Mouse (Mus musculus) cerebellum, adult 11-12 months (tissue): Measurements from ENCODE around the gene Sepsecs.

Source experiments
- DNase-seq: peaks from one replicate; pipeline ENCODE4 v3.0.0; 2022

Sepsecs gene

DNA sequence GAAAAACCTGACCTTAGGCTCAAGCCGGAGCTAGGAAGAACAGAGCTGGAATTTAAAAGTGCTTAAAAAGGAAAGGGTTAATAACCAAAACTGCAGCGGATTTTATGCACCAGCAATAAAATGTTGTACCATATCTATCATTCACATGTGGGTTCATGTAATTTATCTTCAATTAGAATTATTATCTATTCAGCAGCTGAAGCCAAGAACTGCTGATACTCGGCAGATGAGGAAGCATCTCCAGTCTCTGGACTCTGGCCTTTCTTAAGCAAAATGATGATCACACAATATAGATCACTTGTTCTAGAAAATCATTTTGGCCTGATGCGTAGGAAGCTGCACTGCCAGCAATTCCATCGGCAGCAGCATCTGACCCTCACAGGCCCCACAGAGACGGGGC lies 27.8 kb downstream of the Sepsecs start:
- DNase-seq, result no peak

DNA sequence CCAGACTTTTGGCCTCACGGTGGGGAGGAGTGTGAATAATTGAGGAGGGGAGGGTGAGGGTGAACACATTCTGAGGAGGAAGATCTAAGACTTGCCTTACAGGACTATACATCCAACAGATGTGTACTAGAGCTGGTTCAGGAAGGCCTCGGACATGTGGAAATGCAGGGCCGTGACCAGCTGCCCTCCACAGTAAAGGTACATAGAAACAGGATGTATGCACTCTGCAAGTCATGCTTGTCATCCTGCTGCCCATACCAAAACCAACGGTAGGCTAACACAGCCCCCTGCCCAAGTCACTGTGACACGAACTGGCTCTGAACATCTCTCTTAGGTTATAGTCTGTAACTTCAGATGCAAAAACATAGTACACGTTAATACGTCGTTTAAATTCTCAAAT lies 30.6 kb downstream of the Sepsecs start:
- no peak for DNase-seq

DNA sequence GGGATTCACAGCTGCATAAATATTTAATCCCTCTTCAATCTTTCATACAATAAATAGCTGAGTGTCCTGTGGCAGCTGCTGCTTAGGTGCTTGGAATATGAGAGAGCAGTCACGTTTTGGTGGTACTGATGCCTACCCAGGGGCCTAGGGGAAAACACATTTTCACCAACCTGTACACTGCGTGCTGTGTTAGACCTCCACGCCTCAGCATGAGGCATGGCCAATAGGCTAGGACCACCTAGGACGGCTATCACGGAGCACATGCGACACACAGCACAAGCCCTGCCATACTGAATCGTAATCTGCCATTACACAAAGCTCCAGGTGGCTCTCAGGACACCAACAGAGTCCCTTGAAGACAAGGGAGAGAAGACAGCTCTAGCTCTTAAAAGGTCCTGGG lies 31.5 kb downstream of the Sepsecs start:
- no peak for DNase-seq

- DNase-seq, result no peak
Observed at GRCm38 (mm10) chr5:52636923-52637322, 32.6 kb downstream of the Sepsecs start.

DNA sequence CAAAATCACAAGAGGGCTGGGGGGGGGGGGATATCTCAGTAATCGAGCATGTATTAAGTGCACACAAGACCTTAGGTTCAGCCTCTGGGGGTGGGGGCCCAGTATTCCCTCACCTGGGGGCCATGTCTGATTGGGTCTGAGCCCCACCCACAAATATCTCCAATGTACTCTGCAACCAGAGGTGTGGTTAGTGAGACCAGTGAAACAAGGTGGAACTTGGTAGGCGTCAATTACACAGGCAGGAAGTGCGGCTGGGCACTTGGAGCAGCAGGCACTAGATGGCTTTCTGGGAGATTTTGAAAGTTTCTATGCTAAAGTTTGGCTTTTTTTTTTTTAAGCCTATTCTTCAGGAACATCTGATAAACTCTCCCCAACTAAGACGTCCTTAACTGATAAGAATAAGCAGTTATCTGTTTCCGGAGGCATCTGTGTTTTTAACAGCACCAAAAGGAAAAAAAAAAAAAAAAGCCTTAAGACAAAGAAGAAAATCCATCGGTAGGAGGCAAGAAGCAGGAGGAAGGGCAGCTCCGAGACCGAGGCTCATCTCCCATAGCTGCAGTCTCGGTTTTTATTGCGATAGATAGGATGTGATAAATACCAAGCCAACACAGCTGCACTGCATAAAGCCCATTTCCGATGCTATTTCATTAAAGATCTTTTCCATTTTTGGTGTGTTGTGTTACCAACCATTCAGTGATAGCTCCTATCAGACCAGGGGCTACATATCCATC lies 33.3 kb downstream of the Sepsecs start:
- no peak for DNase-seq

DNA sequence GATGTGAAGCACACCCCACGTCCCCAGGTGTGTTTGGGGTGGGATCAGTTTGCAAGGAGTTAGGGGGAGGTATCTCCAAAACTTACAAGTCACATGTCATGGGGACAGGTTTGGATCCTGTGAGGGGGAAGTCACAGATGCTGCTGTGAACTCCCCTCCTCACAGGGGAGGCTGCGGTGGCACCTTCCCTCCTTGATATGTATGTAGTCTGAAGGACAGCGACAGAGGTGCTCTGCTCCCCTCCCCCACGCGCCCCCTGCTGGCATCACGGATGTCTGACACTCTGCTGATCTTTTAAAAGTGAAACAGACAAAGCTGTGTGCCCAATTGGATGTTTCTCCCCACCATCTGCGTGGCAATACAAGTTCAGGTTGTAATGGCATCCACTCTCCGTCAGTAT lies 35.5 kb downstream of the Sepsecs start:
- DNase-seq, result no peak

GRCm38 (mm10) chr5:52630541-52630940 lies 39.0 kb downstream of the Sepsecs start:
- no peak for DNase-seq

DNA sequence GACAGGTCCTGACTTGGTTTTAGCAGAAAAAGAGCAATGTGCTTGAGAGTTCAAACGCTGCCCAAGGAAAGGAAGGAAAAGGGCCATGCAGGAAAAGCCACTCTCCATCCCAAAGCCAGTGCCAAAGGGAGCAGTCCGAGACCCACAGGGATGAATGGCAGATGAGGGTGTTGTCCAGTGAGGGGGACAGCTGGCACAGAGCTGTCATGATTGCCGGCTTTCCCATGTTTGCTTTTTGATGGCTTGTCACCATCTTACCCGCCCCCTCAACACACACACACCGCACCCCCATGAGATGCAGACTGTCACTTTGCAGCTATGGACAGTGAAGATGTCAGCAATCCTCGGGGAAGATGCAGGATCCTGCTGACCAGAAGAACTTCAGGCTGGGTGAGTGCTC lies 40.3 kb downstream of the Sepsecs start:
- DNase-seq, result no peak

- DNase-seq, result no peak
Observed at GRCm38 (mm10) chr5:52628783-52629182, 40.7 kb downstream of the Sepsecs start.

- DNase-seq, result no peak
Observed at GRCm38 (mm10) chr5:52627713-52628112, 41.8 kb downstream of the Sepsecs start.

DNA sequence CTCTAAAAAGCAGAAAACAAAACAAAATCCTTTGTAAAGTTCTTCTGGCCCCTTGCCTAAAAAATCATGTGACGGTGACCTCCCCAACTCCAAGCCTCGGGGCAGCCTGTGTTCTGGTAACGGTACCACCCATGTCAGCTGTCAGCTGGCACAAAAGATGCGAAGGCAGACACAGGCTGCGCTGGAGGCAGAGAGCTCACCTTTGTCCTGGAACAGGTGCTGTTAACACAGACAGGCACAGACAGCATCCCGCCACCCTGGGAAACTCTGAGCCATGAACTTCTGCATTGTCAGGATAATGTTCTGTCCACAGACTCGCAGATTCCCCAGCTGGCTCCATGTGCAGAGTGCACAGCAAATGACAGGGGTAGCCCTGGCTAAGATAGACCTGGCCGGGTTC lies 43.4 kb downstream of the Sepsecs start:
- no peak for DNase-seq

GRCm38 (mm10) chr5:52624956-52625355 lies 44.6 kb downstream of the Sepsecs start:
- DNase-seq, result no peak

GRCm38 (mm10) chr5:52623099-52623498 lies 46.4 kb downstream of the Sepsecs start:
- DNase-seq, result no peak

GRCm38 (mm10) chr5:52618348-52619270 lies 50.9 kb downstream of the Sepsecs start:
- peak; percentile 54 for DNase-seq

GRCm38 (mm10) chr5:52617711-52618347 lies 51.7 kb downstream of the Sepsecs start:
- no peak for DNase-seq

DNA sequence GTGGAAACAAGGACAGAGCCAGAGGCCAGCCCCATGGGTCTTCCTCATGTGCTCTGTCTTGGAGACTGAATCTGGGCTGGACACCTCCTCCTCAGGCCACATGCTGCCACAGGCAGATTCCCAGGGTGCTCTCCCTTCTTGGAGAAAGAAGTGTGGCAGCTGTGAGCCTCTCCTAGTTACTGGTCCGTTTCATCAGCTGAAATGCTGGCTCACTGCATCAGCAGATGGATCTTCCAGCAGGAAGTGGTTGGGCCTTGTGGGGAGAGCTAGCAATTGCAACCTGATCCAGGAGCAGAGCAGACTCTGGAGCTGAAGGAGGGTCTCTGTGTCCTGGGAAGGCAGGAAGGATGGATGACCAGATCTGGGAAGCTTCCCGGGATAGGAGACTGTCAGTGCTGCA lies 53.0 kb downstream of the Sepsecs start:
- no peak for DNase-seq

- DNase-seq, result no peak
Observed at GRCm38 (mm10) chr5:52615421-52615820, 54.1 kb downstream of the Sepsecs start.

GRCm38 (mm10) chr5:52614686-52615085 lies 54.8 kb downstream of the Sepsecs start:
- DNase-seq, result no peak

GRCm38 (mm10) chr5:52612776-52613175 lies 56.7 kb downstream of the Sepsecs start:
- DNase-seq, result no peak

GRCm38 (mm10) chr5:52611315-52611895 lies 58.1 kb downstream of the Sepsecs start:
- DNase-seq, result no peak

GRCm38 (mm10) chr5:52610306-52610705 lies 59.2 kb downstream of the Sepsecs start:
- no peak for DNase-seq

- no peak for DNase-seq
Observed at GRCm38 (mm10) chr5:52609672-52610071, 59.8 kb downstream of the Sepsecs start.

DNA sequence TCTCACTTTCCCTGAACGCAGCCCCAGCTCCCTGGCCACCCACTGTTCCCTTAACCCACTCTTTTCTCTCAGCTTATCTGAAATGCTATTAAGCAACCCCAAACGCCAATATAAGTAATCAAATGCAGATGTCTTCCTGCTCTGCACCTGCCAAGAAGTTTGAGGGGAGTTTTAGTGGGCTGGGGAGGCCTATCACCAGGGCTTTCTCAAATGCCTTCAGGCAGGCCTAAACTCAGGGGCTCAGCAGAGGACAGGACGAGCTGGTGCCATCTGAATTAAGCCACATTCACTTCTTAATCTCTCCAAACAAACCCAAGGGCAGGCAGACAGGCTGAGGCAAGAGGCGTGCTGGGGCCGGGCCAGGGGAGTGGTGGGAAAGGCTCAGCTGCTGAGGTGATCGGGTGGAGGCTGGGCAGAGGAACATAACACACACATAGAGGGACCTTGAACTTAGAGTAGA lies 64.9 kb downstream of the Sepsecs start:
- DNase-seq, result no peak
